Mouse (Mus musculus) B cell, adult 2 months (primary cell): ENCODE data around the gene Il23r.
"Not testable (repeated sequence)": the region's sequence is repeated elsewhere in the genome, so short reads cannot be mapped to it uniquely, and the experiment has no call there.

Source experiments
- DNase-seq, 2 experiments: peaks; one replicate each; pipeline ENCODE4 v3.0.0; 2022

Gene Il23r

GRCm38 (mm10) chr6:67491755-67492154, at the start of gene Il23r:
Gene Il23r, minus strand, starts transcription at chr6:67491855.
- no peak for DNase-seq

GRCm38 (mm10) chr6:67535777-67536054, 44.1 kb upstream of the Il23r start, which contains the start of gene Tacstd2:
Gene Tacstd2, minus strand, starts transcription at chr6:67535796.
- no peak for DNase-seq

GRCm38 (mm10) chr6:67535005-67535776, 43.5 kb upstream of the Il23r start:
- DNase-seq = peak; percentile 50 to 52

GRCm38 (mm10) chr6:67534191-67535004, 42.7 kb upstream of the Il23r start:
- DNase-seq = peak; percentile 20 to 30

- peak; percentile 46 to 51 for DNase-seq
Measured at GRCm38 (mm10) chr6:67532665-67533440, 41.2 kb upstream of the Il23r start.

GRCm38 (mm10) chr6:67531822-67532162, 40.1 kb upstream of the Il23r start:
- no peak for DNase-seq

GRCm38 (mm10) chr6:67530992-67531821, 39.6 kb upstream of the Il23r start:
- DNase-seq = peak; percentile 46 to 53

GRCm38 (mm10) chr6:67526356-67526755, 34.7 kb upstream of the Il23r start:
- no peak for DNase-seq

GRCm38 (mm10) chr6:67510752-67511151, 19.1 kb upstream of the Il23r start:
- peak; percentile 75 for DNase-seq

- not testable (repeated sequence) for DNase-seq
Measured at GRCm38 (mm10) chr6:67501938-67502337, 10.3 kb upstream of the Il23r start.

- DNase-seq = no peak
Measured at GRCm38 (mm10) chr6:67481012-67481411, 10.6 kb downstream of the Il23r start.

GRCm38 (mm10) chr6:67471242-67471641, 20.4 kb downstream of the Il23r start:
- no peak for DNase-seq

- no peak for DNase-seq
Measured at GRCm38 (mm10) chr6:67459424-67459823, 32.2 kb downstream of the Il23r start.

- DNase-seq = peak; percentile 45 to 55
Measured at GRCm38 (mm10) chr6:67451330-67451729, 40.3 kb downstream of the Il23r start.

GRCm38 (mm10) chr6:67445866-67446265, 45.8 kb downstream of the Il23r start:
- DNase-seq = no peak

GRCm38 (mm10) chr6:67443124-67443523, 48.5 kb downstream of the Il23r start:
- DNase-seq = no peak

- no peak for DNase-seq
Measured at GRCm38 (mm10) chr6:67437814-67438385, 53.8 kb downstream of the Il23r start.

GRCm38 (mm10) chr6:67437028-67437427, 54.6 kb downstream of the Il23r start:
- DNase-seq = no peak

- no peak for DNase-seq
Measured at GRCm38 (mm10) chr6:67436295-67436694, 55.4 kb downstream of the Il23r start.

- DNase-seq = no peak
Measured at GRCm38 (mm10) chr6:67435711-67436110, 55.9 kb downstream of the Il23r start.

GRCm38 (mm10) chr6:67434755-67435452, 56.8 kb downstream of the Il23r start:
- DNase-seq = no peak
